8 mouse cellular contexts compared by ENCODE assay signal in genomic region chr11:46436760-46437458, GRCm38 (mm10). TPM values are rescaled to one million over a fixed set of nuclear protein-coding genes. Genes with fewer than 3 reads are reported as not detected.
DNase-seq lines count a peak whose midpoint lies in the region; ATAC-seq and TF ChIP-seq lines count a peak whose summit lies in the region.

Gene Med7, plus strand, starts transcription at chr11:46436925.

- peak within 1 kb of the TSS; percentile 93 for H3K9ac ChIP-seq in embryonic facial prominence, embryonic 14.5 days (ENCODE audit: low read depth, low read length)
- H3K9ac ChIP-seq in heart, adult 2 months (ENCODE audit: low read depth, low read length): peak within 1 kb of the TSS; percentile 92
- H3K9ac ChIP-seq in limb, embryonic 13.5 days: peak within 1 kb of the TSS; percentile 94
- H3K9ac ChIP-seq in midbrain, embryonic 16.5 days (ENCODE audit: low read depth, low read length): peak within 1 kb of the TSS; percentile 85

- TF ChIP-seq EP300 in heart, adult 2 months (IDR thresholded peaks at IDR 0.05; ENCODE audit: insufficient read depth, low read depth, low read length): 0 out of 2 replicates have a peak, but pooled peaks have one; percentile 22

- DNase-seq in 3T3-L1 (ENCODE audit: low read depth, low spot score): peak; percentile 99
- peak; percentile 75 to 84 for DNase-seq in adrenal gland, postnatal 4 days (ENCODE audit: low spot score in 2 of 2)
- DNase-seq in embryonic facial prominence, embryonic 14.5 days (ENCODE audit: low spot score): peak; percentile 99
- DNase-seq in heart, adult 2 months: peak; percentile 90 to 96
- peak; percentile 96 to 97 for DNase-seq in kidney, adult 8-10 months
- peak; percentile 88 to 94 for DNase-seq in spleen, postnatal 10 days (ENCODE audit: low spot score in 2 of 2)

- H3K9me3 ChIP-seq in embryonic facial prominence, embryonic 14.5 days (ENCODE audit: control insufficient read depth, low read length): no peaks in the 10 kb centered on the region
- no peaks in the 10 kb centered on the region for H3K9me3 ChIP-seq in limb, embryonic 13.5 days
- no peaks in the 10 kb centered on the region for H3K9me3 ChIP-seq in midbrain, embryonic 16.5 days (replicated peaks; ENCODE audit: control insufficient read depth, low read length, poor library complexity, severe bottlenecking)

- peaks cover 6% of the 10 kb centered on the region for H3K4me1 ChIP-seq in embryonic facial prominence, embryonic 14.5 days (ENCODE audit: control insufficient read depth, insufficient read depth, low read length)
- H3K4me1 ChIP-seq in heart, adult 2 months (ENCODE audit: control insufficient read depth, insufficient read depth, low read length): peaks cover 3% of the 10 kb centered on the region
- H3K4me1 ChIP-seq in limb, embryonic 13.5 days: peaks cover 9% of the 10 kb centered on the region
- H3K4me1 ChIP-seq in midbrain, embryonic 16.5 days (ENCODE audit: control insufficient read depth, insufficient read depth, low read length): peaks cover 9% of the 10 kb centered on the region

- peak; percentile 99 for ATAC-seq in embryonic facial prominence, embryonic 14.5 days (ENCODE audit: low read depth)
- ATAC-seq in limb, embryonic 13.5 days (ENCODE audit: low FRiP score, low read depth): peak; percentile 98
- peak; percentile 100 for ATAC-seq in midbrain, embryonic 16.5 days

- TF ChIP-seq CTCF in heart, adult 2 months (IDR thresholded peaks at IDR 0.05): no peak

- H3K4me2 ChIP-seq in embryonic facial prominence, embryonic 14.5 days (ENCODE audit: low read depth, low read length): peak within 1 kb of the TSS; percentile 64
- peak within 1 kb of the TSS; percentile 78 for H3K4me2 ChIP-seq in limb, embryonic 13.5 days (replicated peaks)
- peak within 1 kb of the TSS; percentile 96 for H3K4me2 ChIP-seq in midbrain, embryonic 16.5 days (ENCODE audit: low read length)

- H3K27ac ChIP-seq in embryonic facial prominence, embryonic 14.5 days (replicated peaks; ENCODE audit: low read depth, low read length): peak within 1 kb of the TSS; percentile 93
- H3K27ac ChIP-seq in heart, adult 2 months: peak within 1 kb of the TSS; percentile 95
- H3K27ac ChIP-seq in limb, embryonic 13.5 days: peak within 1 kb of the TSS; percentile 88
- H3K27ac ChIP-seq in midbrain, embryonic 16.5 days (ENCODE audit: low read length): peak within 1 kb of the TSS; percentile 85

- H3K36me3 ChIP-seq in embryonic facial prominence, embryonic 14.5 days (ENCODE audit: control insufficient read depth, insufficient read depth, low read length): peaks cover 20% of the 10 kb centered on the region
- H3K36me3 ChIP-seq in heart, adult 2 months (ENCODE audit: control insufficient read depth, insufficient read depth, low read length): peaks cover 9% of the 10 kb centered on the region
- H3K36me3 ChIP-seq in limb, embryonic 13.5 days: peaks cover 23% of the 10 kb centered on the region
- H3K36me3 ChIP-seq in midbrain, embryonic 16.5 days (ENCODE audit: control insufficient read depth, insufficient read depth, low read length): peaks cover 3% of the 10 kb centered on the region; the same call in 1 of the 2 replicates

- H3K79me2 ChIP-seq in heart, adult 2 months (replicated peaks; ENCODE audit: control insufficient read depth, insufficient read depth, low read length): no peaks in the 10 kb centered on the region

- intact Hi-C loops in heart, adult 2 months (cut with DNase I): loop anchor here (10.0 kb wide), 1 partner anchor 482 kb away; the partner anchor contains the start of gene Thg1l

- no peaks in the 10 kb centered on the region for H3K27me3 ChIP-seq in embryonic facial prominence, embryonic 14.5 days (replicated peaks; ENCODE audit: control insufficient read depth, insufficient read depth, low read length)
- no peaks in the 10 kb centered on the region for H3K27me3 ChIP-seq in heart, adult 2 months (ENCODE audit: control insufficient read depth, insufficient read depth, low read length)
- H3K27me3 ChIP-seq in limb, embryonic 13.5 days: no peaks in the 10 kb centered on the region
- no peaks in the 10 kb centered on the region for H3K27me3 ChIP-seq in midbrain, embryonic 16.5 days (ENCODE audit: control insufficient read depth, insufficient read depth, low read depth, low read length)

- H3K4me3 ChIP-seq in embryonic facial prominence, embryonic 14.5 days (ENCODE audit: low read depth, low read length): peak within 1 kb of the TSS; percentile 96
- H3K4me3 ChIP-seq in heart, adult 2 months: peak within 1 kb of the TSS; percentile 99
- H3K4me3 ChIP-seq in limb, embryonic 13.5 days: peak within 1 kb of the TSS; percentile 97
- H3K4me3 ChIP-seq in midbrain, embryonic 16.5 days (ENCODE audit: low read depth, low read length): peak within 1 kb of the TSS; percentile 91

- TF ChIP-seq POLR2A in heart, adult 2 months (IDR thresholded peaks at IDR 0.05; ENCODE audit: insufficient read depth, low read depth, low read length): peak; percentile 81

- under 1% methylated on average over 50 of the region's 59 CpGs for WGBS in embryonic facial prominence, embryonic 14.5 days
- WGBS in heart, adult 2 months: under 1% methylated on average over 59 of the region's 59 CpGs
- under 1% methylated on average over 59 of the region's 59 CpGs for WGBS in limb, embryonic 13.5 days
- under 1% methylated on average over 56 of the region's 59 CpGs for WGBS in midbrain, embryonic 16.5 days

RNA-seq across cellular contexts. Expression of gene Med7, which starts in this region (rescaled TPM):
- 10 to 100 TPM; 39.3 to 39.7 TPM for total RNA-seq in adrenal gland, postnatal 4 days (2021)
- 61.9 and 71.9 TPM in 2 replicates for polyA plus RNA-seq in embryonic facial prominence, embryonic 14.5 days (2014; fragmentation: Nextera tagmentation; extraction: Ambion mirVana)
- 10 to 100 TPM; 16.8 to 17.1 TPM for total RNA-seq in heart, adult 2 months (2021)
- 8.1 and 16.5 TPM in 2 replicates for polyA plus RNA-seq in heart, adult 2 months (2012; rRNA removed)
- 83.4 and 92.5 TPM in 2 replicates for polyA plus RNA-seq in limb, embryonic 13.5 days (2015; fragmentation: Nextera tagmentation; extraction: Ambion mirVana)
- polyA plus RNA-seq in midbrain, embryonic 16.5 days (2015; fragmentation: Nextera tagmentation; extraction: Ambion mirVana): 58.8 and 61.4 TPM in 2 replicates

Comparison
In these comparisons a context has a peak if more than half of its experiments do, and no peak if none do; other contexts are left out.
1. Peak in every context shown above with its lines: DNase-seq, ATAC-seq, H3K4me3 ChIP-seq and H3K27ac ChIP-seq.